Mouse (Mus musculus): ENCODE measurements at regions not wholly inside any gene's neighbourhood (a gene's known extent, or its start where the extent isn't known, plus 50 kb on each side); places are given as distances from the start of the nearest gene placed in this dataset.

DNA sequence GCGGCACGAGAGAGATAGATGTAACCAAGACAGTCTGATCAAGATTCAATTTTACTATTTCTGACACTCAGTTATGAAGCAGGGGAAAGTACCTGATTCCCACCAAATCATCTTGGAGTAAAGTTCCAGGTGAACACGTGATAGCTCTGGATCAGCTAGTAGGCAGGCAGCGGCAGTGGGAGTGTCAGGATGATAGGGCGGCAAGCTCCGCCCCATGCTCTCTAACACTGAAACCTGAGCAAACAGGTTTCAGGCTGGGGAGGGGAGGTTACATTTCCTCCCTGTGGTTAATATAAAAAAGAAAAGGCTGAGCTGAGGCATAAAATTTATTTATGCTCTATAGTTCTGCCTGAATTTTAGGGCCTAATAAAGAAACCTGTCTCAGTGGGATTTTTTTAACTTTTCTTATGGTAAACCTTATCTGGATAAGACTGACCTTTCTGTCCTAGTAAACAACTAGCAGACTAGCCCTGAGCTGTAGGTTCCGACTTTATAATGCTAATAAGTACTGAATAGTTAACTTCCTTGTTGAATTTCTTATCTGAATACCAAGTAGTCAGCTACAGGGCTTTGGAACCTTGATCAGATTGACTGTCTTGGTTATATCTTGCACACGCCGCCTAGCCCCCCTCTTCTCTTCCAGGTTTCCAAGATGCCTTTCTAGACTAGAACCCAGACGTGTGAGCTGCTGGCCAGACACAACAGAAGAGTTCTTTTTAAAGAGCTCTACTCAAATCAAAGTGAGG lies 254.9 kb upstream of the Dab2 start:
- DNase-seq = peak; percentile 16

DNA sequence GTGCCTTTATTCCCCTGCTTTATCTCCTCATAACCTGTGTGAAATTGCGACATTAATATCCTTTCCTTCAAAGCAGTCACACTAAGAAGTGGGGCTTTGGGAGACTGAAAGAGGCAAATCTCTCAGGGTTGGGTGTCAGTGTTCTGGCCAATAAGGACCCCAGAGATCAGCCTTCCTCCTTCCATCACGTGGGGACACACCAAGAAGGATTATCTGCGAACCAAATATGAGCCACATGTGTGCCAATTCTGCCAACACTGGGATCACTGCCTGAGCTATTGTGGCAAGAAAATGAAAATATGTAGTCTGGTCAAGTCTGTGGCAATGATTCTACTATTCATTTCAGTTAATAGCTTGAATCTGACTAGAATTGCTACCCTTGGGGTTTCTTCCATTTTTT lies 243.9 kb upstream of the Dab2 start:
- DNase-seq = no peak

DNA sequence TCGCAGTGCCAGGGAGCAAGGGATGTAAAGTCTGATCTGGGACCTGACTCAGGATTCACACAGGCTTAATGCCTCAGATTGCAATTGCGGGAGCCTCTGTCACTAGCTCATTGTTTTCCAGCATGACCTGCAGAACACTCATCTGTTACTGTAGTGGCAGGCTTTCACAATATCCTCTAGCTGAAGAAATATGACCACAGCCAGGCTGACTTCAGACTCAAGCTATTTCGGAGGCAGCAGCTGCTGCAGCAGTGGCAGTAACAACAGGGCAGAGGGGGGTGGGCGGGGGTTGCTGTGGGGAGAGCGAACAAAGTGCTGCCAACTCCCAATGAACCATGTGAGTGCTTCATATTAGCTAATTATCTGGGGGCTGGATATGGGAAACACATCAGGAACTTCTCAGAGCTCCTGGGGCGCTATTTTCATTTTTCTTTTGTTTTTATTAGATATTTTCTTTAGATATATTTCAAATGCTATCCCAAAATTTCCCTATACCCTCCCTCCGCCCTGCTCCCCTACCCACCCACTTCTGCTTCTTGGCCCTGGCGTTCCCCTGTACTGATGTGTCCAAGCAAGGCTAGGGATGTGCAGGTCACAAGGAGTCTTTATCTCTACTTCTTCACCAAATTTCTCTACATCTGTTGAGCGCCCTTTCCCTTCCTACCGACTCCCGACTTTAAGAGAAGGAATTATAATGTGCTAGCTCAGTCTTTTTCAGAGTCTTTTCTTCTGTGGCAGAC lies 242.5 kb upstream of the Dab2 start:
- no peak for DNase-seq

DNA sequence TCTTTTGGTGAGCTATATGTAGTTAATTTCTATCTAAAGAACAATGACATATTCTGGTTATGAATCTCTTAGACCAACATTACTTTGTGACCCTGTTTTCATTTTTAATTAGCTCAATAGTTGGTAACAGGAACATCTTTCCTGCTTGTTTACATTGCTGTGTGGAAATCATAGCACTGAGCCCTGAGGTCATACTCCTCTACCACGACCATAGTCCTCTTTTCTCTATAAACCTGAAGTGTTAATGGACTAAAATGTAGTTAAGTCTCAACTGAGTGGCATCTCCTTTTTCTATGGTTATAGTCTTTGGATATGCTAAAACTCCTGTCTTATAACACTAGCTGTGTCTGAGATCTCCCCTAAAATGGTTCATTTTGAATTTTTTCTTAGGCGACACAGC lies 240.2 kb upstream of the Dab2 start:
- DNase-seq = no peak

DNA sequence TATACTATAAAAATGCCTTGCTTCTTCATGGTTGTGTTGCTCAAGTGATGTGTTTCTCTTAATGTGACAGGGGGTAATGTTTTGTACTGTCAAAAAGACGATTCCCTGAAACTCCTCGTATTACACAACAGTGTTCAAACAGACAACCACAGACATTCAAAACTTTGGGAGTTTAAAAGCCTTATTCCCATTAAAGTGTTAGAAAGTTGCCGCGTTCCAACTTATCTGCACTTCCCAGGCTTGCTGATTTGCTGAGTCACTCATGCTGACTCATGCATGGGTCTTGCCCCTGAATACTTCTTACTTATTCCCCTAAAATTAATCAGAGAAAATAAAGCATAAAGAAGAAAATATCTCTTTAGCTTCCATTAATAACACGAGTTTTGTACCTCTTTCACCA lies 239.8 kb upstream of the Dab2 start:
- no peak for DNase-seq

DNA sequence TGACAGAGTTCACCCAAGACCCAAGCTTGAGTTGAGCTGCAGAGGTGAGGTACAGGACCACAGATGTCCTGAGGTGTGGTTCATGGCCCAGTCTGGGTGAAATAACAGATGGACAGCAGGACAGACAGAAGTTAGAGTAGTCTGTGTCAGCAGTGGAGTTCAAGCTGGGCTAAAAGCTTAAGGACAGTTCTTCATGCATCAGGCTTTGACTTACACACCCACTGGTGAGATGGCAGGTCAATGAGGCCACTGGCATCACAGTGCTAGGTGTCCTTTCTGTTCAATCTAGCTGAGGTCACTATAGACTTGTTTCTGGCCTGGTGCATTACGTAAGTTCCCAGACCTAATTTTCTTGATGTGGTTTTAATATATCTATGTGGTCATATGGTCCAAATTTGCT lies 238.9 kb upstream of the Dab2 start:
- no peak for DNase-seq

DNA sequence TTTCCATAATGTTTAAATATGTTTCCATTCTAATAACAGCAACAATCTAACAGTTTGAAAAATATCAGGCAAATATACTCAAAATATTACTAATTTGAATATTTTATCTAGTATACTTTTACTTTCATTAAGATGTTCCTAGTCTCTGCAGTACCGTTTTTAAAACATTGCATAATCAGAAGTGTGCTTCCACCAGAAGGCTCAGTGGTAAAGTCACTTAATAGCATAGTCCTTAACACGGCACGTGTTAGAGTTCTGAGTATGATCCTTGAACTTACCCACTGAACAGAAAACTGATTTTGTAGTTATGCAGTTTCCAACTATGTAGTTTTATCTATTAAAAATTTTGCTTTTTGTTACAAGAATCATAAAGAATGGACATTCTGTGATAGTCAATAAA lies 234.5 kb upstream of the Dab2 start:
- DNase-seq = no peak

DNA sequence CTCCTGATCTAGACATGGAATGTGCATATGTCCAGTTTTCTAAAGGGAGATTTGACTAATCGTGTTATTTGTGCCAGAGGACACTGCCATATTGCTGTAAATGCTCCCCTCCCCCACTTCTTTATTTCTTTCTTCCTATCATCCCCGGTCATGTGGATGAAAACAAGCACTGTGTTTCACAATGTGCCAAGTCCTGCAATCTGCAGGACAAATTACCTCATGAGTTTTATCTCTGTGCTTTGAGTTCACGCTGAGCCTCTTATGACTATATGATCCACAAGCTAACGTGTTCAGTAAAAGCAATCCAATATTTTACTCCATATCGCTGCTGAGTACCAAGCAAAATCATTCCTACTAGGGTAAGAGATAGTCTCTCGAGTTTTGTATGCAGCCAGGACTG lies 232.2 kb upstream of the Dab2 start:
- no peak for DNase-seq

DNA sequence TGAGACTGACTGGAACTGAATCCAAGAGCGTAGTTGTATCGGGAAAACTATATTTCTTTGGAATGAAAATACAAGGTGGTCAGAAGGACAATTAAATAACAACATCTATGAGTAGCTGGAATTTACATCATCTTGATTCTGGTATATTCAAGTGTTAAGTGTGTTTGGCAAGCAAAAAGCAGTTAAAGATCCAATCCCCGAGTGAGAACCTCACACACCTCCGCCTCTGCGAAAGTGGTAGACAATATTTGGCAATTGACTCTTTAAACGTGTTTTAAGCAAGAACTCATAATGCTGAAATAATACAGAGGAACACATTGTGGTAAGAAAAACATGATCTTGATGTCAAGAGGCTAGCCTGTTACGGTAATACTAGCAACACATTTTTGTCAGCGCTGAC lies 231.2 kb upstream of the Dab2 start:
- DNase-seq = no peak

DNA sequence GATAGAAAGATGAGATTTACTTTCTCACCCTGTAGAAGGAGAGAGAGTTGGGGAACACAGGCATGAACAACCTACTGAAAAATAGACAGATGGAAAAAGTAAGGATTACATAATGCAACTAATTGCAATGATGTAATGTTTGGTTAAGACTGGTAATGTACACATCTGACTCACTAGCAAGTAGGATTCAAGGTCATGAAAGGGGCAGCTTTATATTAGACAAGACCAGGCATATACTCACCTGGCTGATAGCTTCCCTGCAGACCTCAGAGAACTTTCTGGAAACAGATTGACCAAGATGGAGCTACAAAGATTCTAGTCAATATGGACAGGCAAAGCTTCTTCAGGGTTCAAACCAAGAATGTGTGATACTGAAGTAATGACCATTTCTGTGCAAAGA lies 227.7 kb upstream of the Dab2 start:
- DNase-seq = no peak

DNA sequence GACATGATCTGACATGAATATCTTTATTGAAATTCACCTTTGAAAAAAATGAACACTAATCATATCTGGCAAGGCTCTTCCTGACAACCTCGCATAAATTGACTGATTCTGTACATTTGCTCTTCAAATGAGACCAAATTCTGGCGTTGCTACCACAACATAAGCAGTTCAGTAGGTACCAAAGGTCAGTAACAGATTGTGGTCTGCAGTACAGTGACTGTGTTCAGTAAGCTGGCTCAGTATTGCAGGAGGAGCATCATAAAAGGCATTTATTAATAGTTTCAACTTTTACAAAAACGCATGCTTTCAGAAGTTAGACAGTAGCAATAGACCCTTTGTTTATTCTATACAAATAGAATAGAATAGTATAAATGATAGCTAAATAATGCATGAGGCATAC lies 226.7 kb upstream of the Dab2 start:
- no peak for DNase-seq

DNA sequence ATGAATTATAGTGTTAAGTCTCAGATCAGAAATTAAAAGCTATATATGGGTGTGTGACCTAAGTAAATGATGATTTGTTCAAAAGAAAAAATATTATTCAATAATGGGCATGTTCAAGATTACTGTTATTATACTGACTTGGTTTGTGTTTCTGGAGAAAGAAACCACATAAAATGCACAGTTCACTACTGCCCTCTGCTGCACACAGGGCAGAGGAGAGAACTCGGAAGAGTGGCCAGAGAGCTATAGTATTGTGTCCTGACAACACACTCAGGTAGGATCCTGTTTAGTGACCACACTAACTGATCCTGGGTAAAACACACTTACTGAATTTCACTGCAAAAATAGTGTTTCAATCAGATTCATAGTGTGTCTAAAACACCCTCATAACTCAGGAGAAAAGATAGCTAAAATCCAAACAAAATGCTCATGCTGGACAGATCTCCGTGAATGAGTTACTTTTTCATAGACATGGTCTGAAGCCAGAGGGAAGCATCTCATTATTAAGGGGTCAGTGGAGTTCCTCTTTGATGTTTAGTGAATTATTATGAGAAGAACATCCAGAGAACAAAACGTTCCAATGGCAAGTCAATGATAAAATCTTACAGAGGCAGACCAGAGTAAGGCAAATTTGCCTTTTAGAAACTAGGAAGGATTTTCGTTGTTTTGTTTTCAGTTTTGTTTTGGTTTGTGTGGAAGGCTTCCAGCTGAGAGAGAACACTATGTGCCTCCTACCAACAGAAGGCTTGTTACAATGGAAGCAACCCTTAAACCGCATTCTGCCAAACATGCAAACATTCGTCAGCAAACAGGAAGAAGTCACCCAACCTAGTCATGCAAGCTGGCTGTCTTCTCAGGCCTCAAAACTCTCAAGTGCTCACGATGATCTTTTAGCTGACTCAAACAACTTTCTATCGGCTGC lies 218.6 kb upstream of the Dab2 start:
- peak; percentile 57 for DNase-seq

DNA sequence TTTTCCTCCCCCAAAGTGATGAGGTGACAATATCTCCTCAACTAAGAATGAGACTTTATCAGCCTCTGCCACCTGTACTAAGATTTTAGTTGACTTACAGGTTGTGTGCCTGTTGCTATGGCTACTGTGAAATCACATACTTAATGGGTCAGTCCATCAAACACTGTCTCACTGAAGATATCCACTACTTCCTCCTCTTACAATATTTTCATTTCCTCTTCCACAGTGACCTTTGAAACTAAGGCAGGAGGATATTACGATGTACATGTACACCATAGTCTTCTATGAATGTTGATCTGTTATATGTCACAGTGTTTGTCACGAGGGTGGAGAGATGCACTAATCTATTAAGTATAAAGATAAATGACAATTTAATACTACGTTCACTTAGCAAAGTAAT lies 212.4 kb upstream of the Dab2 start:
- no peak for DNase-seq

DNA sequence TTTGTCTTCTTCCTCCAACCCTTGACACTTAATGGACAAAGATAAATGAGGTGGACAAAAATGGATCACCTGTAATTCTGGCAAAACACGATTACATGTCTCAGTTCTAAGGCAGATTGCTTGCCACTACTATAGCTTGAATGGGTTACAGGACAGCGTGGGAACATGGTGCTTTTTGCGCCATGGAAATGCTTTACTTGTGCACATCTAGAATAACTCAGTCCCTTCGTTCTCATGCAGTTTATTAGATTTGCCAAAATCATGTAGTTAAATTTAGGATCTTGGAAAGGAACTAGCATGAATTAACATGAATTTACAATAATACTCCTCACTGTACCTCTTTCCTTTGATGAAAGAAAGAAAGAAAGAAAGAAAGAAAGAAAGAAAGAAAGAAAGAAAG lies 211.1 kb upstream of the Dab2 start:
- DNase-seq = no peak

DNA sequence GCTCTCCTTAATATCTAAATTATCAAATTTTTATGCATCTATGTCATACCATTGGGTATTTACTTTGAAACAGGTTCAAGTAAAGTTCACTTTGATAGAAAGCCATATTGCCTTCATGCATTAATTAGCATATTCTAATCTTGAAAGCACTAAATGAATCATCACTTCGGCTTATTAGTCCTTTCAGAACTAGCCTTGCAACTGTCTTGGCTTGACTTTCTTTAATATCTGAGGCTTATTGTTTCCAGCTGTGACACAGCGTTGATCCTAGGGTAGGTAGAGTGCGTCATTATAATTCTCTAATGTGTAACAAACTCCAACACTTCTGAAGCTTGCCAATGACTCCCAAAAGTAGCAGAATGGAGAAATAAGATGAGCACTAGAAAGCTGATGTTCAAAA lies 169.9 kb upstream of the Dab2 start:
- DNase-seq = no peak

DNA sequence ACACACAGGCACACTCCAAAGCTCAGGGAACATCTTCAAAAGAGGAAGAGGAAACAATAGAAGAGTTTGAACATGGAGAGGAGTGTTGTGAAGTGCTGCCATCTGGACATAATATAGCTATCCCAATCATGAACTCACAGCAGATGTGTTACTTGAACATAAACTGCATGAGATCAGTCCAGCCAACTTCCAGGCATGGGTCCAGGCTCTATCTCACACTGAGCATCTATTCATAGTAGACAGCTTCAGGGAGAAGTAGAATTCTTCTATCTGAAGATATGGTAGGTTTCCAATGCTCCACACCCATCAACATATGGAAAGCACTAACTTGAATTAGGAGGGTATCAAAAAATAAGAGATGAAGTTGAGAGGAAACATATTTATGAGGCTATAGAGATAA lies 167.4 kb upstream of the Dab2 start:
- DNase-seq = no peak

DNA sequence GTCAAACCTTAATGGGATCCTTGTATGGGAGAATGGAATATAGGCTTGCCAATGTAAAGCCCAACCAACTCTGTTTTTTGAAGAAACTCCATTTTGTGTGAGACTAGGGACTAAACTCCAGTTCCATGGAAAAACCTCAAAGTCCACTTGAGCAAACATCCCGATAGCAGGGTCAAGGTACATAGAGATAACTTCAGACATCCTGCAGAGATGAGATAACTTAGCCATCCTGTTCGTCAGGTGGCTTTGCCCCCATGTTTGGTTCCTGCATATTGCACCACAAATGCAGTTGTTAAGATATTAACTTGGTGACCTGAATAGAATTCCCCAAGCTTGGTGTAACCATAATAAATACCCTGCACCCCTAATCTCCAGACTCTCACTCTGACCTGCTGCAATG lies 154.5 kb upstream of the Dab2 start:
- no peak for DNase-seq

DNA sequence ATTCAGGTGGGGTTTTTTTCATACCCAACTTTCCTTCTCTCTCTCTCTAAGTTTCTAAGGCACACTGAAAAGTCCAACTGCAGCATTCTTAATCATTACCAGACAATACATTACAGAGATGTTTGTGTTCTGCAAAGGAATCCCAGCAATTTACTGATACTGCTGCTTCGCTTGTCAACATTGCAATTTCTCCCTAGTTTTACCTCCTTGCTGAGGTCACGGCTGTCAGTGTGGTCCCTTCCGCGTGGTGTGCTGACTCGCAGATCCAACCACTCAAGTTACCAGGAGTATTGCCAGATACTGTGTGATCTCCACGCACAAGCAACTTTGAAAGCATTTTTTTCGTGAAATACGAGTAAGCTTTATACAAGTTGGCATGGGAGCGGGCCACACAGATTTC lies 144.9 kb upstream of the Dab2 start:
- DNase-seq = peak; percentile 15

DNA sequence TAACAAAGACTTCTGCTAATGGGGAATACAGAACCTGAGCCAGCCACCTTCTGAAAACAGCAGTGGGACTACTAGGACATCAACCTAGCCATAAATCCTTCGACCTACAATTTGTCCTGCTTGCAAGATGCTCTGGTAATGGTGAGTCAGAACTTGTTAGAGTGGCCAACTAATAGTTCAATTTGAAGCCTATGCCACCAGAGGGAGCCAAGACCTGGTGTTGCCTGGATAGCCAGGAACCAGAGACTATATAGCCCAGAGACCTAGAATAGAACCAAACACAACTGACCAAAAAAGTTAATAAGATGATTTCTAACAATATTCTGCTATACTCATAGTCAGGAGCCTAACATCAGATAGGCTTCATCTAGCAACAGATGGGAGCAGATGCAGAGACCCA lies 119.3 kb upstream of the Dab2 start:
- no peak for DNase-seq

DNA sequence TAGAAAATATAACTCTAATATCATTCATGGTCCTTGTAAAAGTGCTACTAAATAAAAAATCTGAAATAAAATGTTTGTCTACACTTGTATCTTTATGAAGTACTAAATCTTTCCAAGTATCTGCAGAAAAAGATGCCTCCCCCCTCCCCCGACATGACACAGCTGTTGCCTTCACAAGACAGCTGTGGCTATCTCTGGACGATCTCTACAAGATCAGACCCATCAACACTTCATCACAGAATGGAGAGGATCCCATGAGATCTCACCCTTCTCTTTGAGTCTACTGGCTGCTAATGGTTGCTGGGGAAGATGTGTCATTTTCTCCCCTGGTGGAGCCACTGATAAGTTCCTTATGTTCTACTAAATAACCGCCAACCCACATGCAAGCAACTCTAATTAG lies 116.0 kb upstream of the Dab2 start:
- DNase-seq = no peak

DNA sequence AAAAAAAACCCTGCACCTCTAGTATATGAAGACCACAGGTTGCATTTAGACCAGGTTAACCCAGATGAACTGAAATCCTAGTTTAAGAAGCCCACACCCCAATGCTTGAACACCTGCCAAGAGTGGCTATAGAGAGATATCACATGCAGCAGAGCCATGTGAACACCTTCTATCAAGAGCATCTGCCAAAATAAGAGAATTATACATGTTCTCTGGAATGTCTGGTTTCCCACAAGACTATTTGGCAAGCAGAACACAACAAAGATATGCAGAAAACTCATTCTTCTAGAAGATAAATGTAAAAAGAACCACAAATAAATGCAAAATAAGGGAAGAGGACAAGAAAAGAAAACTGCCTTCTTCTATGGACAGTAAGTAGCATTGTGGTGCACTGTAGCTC lies 107.7 kb upstream of the Dab2 start:
- DNase-seq = no peak

DNA sequence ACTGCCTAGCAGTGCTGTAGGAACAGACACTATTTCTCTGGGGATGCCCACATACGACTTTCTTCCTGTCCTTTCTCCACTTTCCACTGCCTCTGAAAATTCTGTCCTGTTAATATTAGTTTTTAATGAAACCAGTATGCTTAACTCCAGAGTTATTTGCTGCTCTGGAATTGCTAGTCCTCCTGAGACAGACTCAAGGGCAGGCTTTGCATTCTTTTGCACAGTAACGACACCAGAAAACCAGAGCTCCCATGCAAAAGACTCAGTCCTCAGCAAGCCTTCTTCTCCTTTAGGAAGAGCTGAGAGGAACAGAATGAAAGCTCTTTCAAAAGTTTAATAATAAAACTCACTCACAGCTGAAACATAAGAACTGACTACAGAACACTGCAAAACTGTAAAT lies 92.3 kb upstream of the Dab2 start:
- no peak for DNase-seq

DNA sequence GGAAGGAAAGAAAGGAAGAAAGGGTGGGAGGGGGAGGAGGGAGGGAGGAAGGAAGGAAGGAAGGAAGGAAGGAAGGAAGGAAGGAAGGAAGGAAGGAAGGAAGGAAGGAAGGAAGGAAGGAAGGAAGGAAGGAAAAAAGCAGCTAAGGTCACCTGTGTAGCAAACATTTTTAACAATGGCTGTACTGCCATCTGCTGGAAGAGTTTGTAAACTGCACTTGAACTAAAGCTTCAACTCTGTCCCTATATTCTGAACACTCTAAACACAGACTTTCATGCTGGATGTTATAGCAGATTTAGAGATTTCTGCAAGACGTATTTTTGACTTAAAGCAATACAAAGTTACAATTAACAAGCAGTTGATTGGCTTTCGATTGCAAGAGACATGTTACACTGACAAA lies 90.3 kb upstream of the Dab2 start:
- no peak for DNase-seq

DNA sequence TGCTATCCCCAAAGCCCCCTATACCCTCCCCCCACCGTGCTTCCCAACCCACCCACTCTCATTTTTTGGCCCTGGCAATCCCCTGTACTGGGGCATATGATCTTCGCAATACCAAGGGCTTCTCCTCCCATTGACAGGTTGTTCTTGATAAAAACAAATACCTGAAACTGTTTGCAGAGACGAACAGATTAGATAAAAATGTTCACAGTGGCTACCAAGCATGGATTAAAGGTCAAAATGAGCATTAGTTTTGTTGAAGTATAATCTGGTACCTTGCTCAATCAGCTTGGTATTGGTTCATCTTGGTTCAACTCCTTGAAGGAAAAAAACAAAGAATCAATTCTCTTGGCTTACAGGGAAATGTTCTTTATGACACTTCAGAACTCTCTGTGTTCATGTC lies 81.5 kb upstream of the Dab2 start:
- no peak for DNase-seq
